Mouse (Mus musculus) stomach, postnatal 0 days (tissue): ENCODE measurements around the gene Gp1bb.
A peak's percentile ranks its signal among the peaks of the same experiment; 100 is the strongest.

Experiments used
- CTCF ChIP-seq: IDR thresholded peaks from 2 replicates; pipeline ENCODE4 v1.5.1; 2016; ENCODE audit warnings: antibody characterized with exemption, low read depth, mild to moderate bottlenecking, moderate library complexity
- EP300 ChIP-seq: optimal IDR thresholded peaks from 2 replicates; pipeline ENCODE3; 2016; ENCODE audit warnings: antibody characterized with exemption

- peak; percentile 24; the same call in 1 of the 2 replicates for TF ChIP-seq CTCF
- TF ChIP-seq EP300, result no peak
These were observed 41.8 kb downstream of the Gp1bb start for GRCm38 (mm10) chr16:18580389-18580788.
